Mouse (Mus musculus) intestine, embryonic 14.5 days (tissue): ENCODE measurements around the gene Sema5b. TPM values are rescaled to one million over a fixed set of nuclear protein-coding genes. Genes with fewer than 3 reads are reported as not detected.

Experiments used
- ATAC-seq: fragments of 200-750 bp; cut with Nextera tagmentation; replicated peaks from 2 replicates; pipeline ENCODE4 v1.8.0; 2017; ENCODE audit warnings: low read depth, moderate number of reproducible peaks, moderate TSS enrichment, moderate library complexity; ENCODE audit not compliant: low FRiP score, low TSS enrichment
- DNase-seq: peaks from one replicate; pipeline ENCODE4 v3.0.0-alpha.2; 2018; ENCODE audit warnings: low spot score
- H3K27ac ChIP-seq: fragments of 300-500 bp; sonication (generic); 2 replicates; pipeline ENCODE4 v1.5.1; 2014; ENCODE audit warnings: low read depth, mild to moderate bottlenecking, control low read depth
- H3K27me3 ChIP-seq: fragments of 300-500 bp; sonication (generic); replicated peaks from 2 replicates; pipeline ENCODE4 v1.6.1; 2014; ENCODE audit warnings: low read length, control low read depth; ENCODE audit not compliant: control insufficient read depth, insufficient read depth
- H3K36me3 ChIP-seq: fragments of 300-500 bp; sonication (generic); 2 replicates; pipeline ENCODE4 v1.6.1; 2014; ENCODE audit warnings: low read length, control low read depth; ENCODE audit not compliant: control insufficient read depth, insufficient read depth
- H3K4me1 ChIP-seq: fragments of 300-500 bp; sonication (generic); replicated peaks from 2 replicates; pipeline ENCODE4 v1.6.1; 2014; ENCODE audit warnings: low read length, control low read depth, mixed read lengths; ENCODE audit not compliant: control insufficient read depth, insufficient read depth
- H3K4me2 ChIP-seq: fragments of 300-500 bp; sonication (generic); 2 replicates; pipeline ENCODE4 v1.6.1; 2014; ENCODE audit warnings: low read length
- H3K4me3 ChIP-seq: fragments of 300-500 bp; sonication (generic); 2 replicates; pipeline ENCODE4 v1.5.1; 2014; ENCODE audit warnings: low read depth, low read length, control low read depth, mixed read lengths
- H3K9ac ChIP-seq: fragments of 300-500 bp; sonication (generic); 2 replicates; pipeline ENCODE4 v1.6.1; 2014; ENCODE audit warnings: mild to moderate bottlenecking, low read length
- H3K9me3 ChIP-seq: fragments of 300-500 bp; sonication (generic); 2 replicates; pipeline ENCODE4 v1.6.1; 2016; ENCODE audit warnings: low read length, control low read depth; ENCODE audit not compliant: control insufficient read depth
- WGBS: fragments of 180-500 bp; shearing (Covaris S2); extraction: QIAGEN DNeasy Blood & Tissue Kit; methylation state at CpG from one replicate; pipeline ENCODE4 v1.1.7; 2014; 5-methylcytosine and 5-hydroxymethylcytosine counted together
- polyA plus RNA-seq: library from polyadenylated mRNA; unstranded; fragments of >200 nt; fragmentation: Nextera tagmentation; extraction: Ambion mirVana; gene quantifications from 2 replicates; pipeline ENCODE4 v1.2.1, GENCODE M21; 2014

Sema5b gene
- polyA plus RNA-seq, 1 experiment from 2014 or later: 7.0 TPM

GRCm38 (mm10) chr16:35515977-35516612 is 24.9 kb upstream of the Sema5b start:
- Histone ChIP-seq H3K27me3 (no peaks in the 10 kb centered on the region), H3K9ac (no peak overlapping the region), H3K27ac (no peak overlapping the region), H3K4me3 (no peak overlapping the region), H3K4me1 (peaks cover 11% of the 10 kb centered on the region; the same call in 1 of the 2 replicates), H3K4me2 (no peak overlapping the region), H3K9me3 (no peaks in the 10 kb centered on the region), H3K36me3 (no peaks in the 10 kb centered on the region)
- DNase-seq (no peak), ATAC-seq (no peak)
- 69% methylated on average over 21 of the region's 21 CpGs for WGBS

GRCm38 (mm10) chr16:35517976-35518951 is 22.7 kb upstream of the Sema5b start:
- Histone ChIP-seq H3K36me3 (no peaks in the 10 kb centered on the region), H3K4me2 (peak overlapping the region; percentile 40), H3K27ac (peak overlapping the region; percentile 41; the same call in 1 of the 2 replicates), H3K27me3 (no peaks in the 10 kb centered on the region), H3K9me3 (no peaks in the 10 kb centered on the region), H3K4me3 (no peak overlapping the region), H3K9ac (no peak overlapping the region), H3K4me1 (peaks cover 11% of the 10 kb centered on the region; the same call in 1 of the 2 replicates)
- DNase-seq: peak; percentile 78
- 29% methylated on average over 23 of the region's 23 CpGs for WGBS
- no peak; the same call in 1 of the 2 replicates for ATAC-seq

GRCm38 (mm10) chr16:35519245-35519644 is 21.7 kb upstream of the Sema5b start:
- DNase-seq (no peak), ATAC-seq (no peak)
- Histone ChIP-seq H3K27me3 (no peaks in the 10 kb centered on the region), H3K4me3 (no peak overlapping the region), H3K27ac (no peak overlapping the region), H3K9me3 (no peaks in the 10 kb centered on the region), H3K4me2 (no peak overlapping the region), H3K36me3 (no peaks in the 10 kb centered on the region), H3K9ac (no peak overlapping the region), H3K4me1 (peaks cover 11% of the 10 kb centered on the region; the same call in 1 of the 2 replicates)
- 62% methylated on average over 7 of the region's 7 CpGs for WGBS

- Histone ChIP-seq H3K27me3 (no peaks in the 10 kb centered on the region), H3K4me3 (no peak overlapping the region), H3K9me3 (no peaks in the 10 kb centered on the region), H3K36me3 (no peaks in the 10 kb centered on the region), H3K4me2 (no peak overlapping the region), H3K9ac (no peak overlapping the region), H3K27ac (no peak overlapping the region), H3K4me1 (no peaks in the 10 kb centered on the region)
- WGBS: 80% methylated on average over 4 of the region's 4 CpGs
- no peak for ATAC-seq
- DNase-seq: no peak
These were observed 16.7 kb upstream of the Sema5b start for GRCm38 (mm10) chr16:35524200-35524599.

- no peak overlapping the region for H3K4me2 ChIP-seq
- WGBS: 71% methylated on average over 3 of the region's 3 CpGs
- H3K27me3 ChIP-seq: peaks cover 21% of the 10 kb centered on the region
- H3K4me3 ChIP-seq: no peak overlapping the region
- DNase-seq (no peak), ATAC-seq (no peak)
- no peaks in the 10 kb centered on the region for H3K4me1 ChIP-seq
- no peak overlapping the region for H3K9ac ChIP-seq
- H3K9me3 ChIP-seq: no peaks in the 10 kb centered on the region
- no peaks in the 10 kb centered on the region for H3K36me3 ChIP-seq
- H3K27ac ChIP-seq: no peak overlapping the region
These were observed 6.3 kb upstream of the Sema5b start for GRCm38 (mm10) chr16:35534630-35535029.

GRCm38 (mm10) chr16:35537651-35538050 is 3.3 kb upstream of the Sema5b start:
- Histone ChIP-seq H3K9me3 (no peaks in the 10 kb centered on the region), H3K4me2 (no peak overlapping the region), H3K27ac (no peak overlapping the region), H3K36me3 (no peaks in the 10 kb centered on the region), H3K27me3 (peaks cover 34% of the 10 kb centered on the region), H3K4me1 (peaks cover 8% of the 10 kb centered on the region; the same call in 1 of the 2 replicates), H3K4me3 (no peak overlapping the region), H3K9ac (no peak overlapping the region)
- WGBS: 60% methylated on average over 8 of the region's 8 CpGs
- ATAC-seq (no peak), DNase-seq (no peak)

- no peak for DNase-seq
- no peak for ATAC-seq
- Histone ChIP-seq H3K4me3 (no peak overlapping the region), H3K4me1 (peaks cover 11% of the 10 kb centered on the region; the same call in 1 of the 2 replicates), H3K27ac (no peak overlapping the region), H3K9ac (no peak overlapping the region), H3K27me3 (peaks cover 43% of the 10 kb centered on the region), H3K9me3 (no peaks in the 10 kb centered on the region), H3K4me2 (no peak overlapping the region), H3K36me3 (no peaks in the 10 kb centered on the region)
- 55% methylated on average over 10 of the region's 10 CpGs for WGBS
These were observed 1.9 kb upstream of the Sema5b start for GRCm38 (mm10) chr16:35539041-35539440.

GRCm38 (mm10) chr16:35540333-35541116 is 420 bp upstream of the Sema5b start:
- Histone ChIP-seq H3K36me3 (no peaks in the 10 kb centered on the region), H3K9ac (no peak overlapping the region), H3K4me1 (peaks cover 11% of the 10 kb centered on the region; the same call in 1 of the 2 replicates), H3K4me3 (peak overlapping the region; percentile 57), H3K27me3 (peaks cover 46% of the 10 kb centered on the region), H3K4me2 (peak overlapping the region; percentile 98), H3K9me3 (no peaks in the 10 kb centered on the region), H3K27ac (no peak overlapping the region)
- DNase-seq: peak; percentile 83
- ATAC-seq: 0 out of 2 replicates have a peak, but pooled peaks have one; percentile 49
- WGBS: under 1% methylated on average over 21 of the region's 23 CpGs
